Mouse (Mus musculus): ENCODE measurements around the gene Dctn5.

The Dctn5 gene

GRCm38 (mm10) chr7:122132497-122133337 lies at the start of gene Dctn5, which contains the start of gene Palb2:
TSS of gene Dctn5 (plus strand) at chr7:122133041.
TSS of gene Palb2 (minus strand) at chr7:122132985.
- DNase-seq (ENCODE audit: low read depth), result peak; percentile 98

GRCm38 (mm10) chr7:122087195-122087982 lies 45.5 kb upstream of the Dctn5 start:
- no peak for DNase-seq (ENCODE audit: low read depth)

- no peak for DNase-seq (ENCODE audit: low read depth)
Measured at GRCm38 (mm10) chr7:122094564-122095330, 38.1 kb upstream of the Dctn5 start.

GRCm38 (mm10) chr7:122098009-122098408 lies 34.8 kb upstream of the Dctn5 start:
- no peak for DNase-seq (ENCODE audit: low read depth)

GRCm38 (mm10) chr7:122099222-122099621 lies 33.6 kb upstream of the Dctn5 start:
- DNase-seq (ENCODE audit: low read depth), result peak; percentile 82

GRCm38 (mm10) chr7:122101014-122101746 lies 31.7 kb upstream of the Dctn5 start:
- peak; percentile 46 for DNase-seq (ENCODE audit: low read depth)

- DNase-seq (ENCODE audit: low read depth), result peak; percentile 90
Measured at GRCm38 (mm10) chr7:122101747-122102244, 31.0 kb upstream of the Dctn5 start, which contains the start of gene Ndufab1. TSS of gene Ndufab1 (minus strand) at chr7:122101886.

- no peak for DNase-seq (ENCODE audit: low read depth)
Measured at GRCm38 (mm10) chr7:122108206-122108605, 24.6 kb upstream of the Dctn5 start.

GRCm38 (mm10) chr7:122123518-122123917 lies 9.3 kb upstream of the Dctn5 start:
- no peak for DNase-seq (ENCODE audit: low read depth)

- no peak for DNase-seq (ENCODE audit: low read depth)
Measured at GRCm38 (mm10) chr7:122125636-122126035, 7.2 kb upstream of the Dctn5 start.

GRCm38 (mm10) chr7:122126946-122127345 lies 5.9 kb upstream of the Dctn5 start:
- no peak for DNase-seq (ENCODE audit: low read depth)

GRCm38 (mm10) chr7:122131834-122132233 lies 1.0 kb upstream of the Dctn5 start:
- DNase-seq (ENCODE audit: low read depth), result peak; percentile 12

- no peak for DNase-seq (ENCODE audit: low read depth)
Measured at GRCm38 (mm10) chr7:122133338-122133625, 441 bp downstream of the Dctn5 start.

GRCm38 (mm10) chr7:122135070-122135469 lies 2.2 kb downstream of the Dctn5 start:
- DNase-seq (ENCODE audit: low read depth), result peak; percentile 61

GRCm38 (mm10) chr7:122137071-122137470 lies 4.2 kb downstream of the Dctn5 start:
- DNase-seq (ENCODE audit: low read depth), result no peak

- DNase-seq (ENCODE audit: low read depth), result no peak
Measured at GRCm38 (mm10) chr7:122138190-122138589, 5.3 kb downstream of the Dctn5 start.

- no peak for DNase-seq (ENCODE audit: low read depth)
Measured at GRCm38 (mm10) chr7:122140991-122141390, 8.2 kb downstream of the Dctn5 start.

GRCm38 (mm10) chr7:122152473-122152872 lies 19.6 kb downstream of the Dctn5 start:
- no peak for DNase-seq (ENCODE audit: low read depth)

GRCm38 (mm10) chr7:122158488-122158887 lies 25.6 kb downstream of the Dctn5 start:
- DNase-seq (ENCODE audit: low read depth), result peak; percentile 9

GRCm38 (mm10) chr7:122158915-122159902 lies 26.4 kb downstream of the Dctn5 start, which contains the start of gene Plk1:
TSS of gene Plk1 (plus strand) at chr7:122159439.
- peak; percentile 69 for DNase-seq (ENCODE audit: low read depth)

Measured in naive thymus-derived CD4-positive, alpha-beta T cell, adult 2 months (primary cell).